Mouse (Mus musculus): ENCODE measurements around the gene Col11a2.

The Col11a2 gene

DNA sequence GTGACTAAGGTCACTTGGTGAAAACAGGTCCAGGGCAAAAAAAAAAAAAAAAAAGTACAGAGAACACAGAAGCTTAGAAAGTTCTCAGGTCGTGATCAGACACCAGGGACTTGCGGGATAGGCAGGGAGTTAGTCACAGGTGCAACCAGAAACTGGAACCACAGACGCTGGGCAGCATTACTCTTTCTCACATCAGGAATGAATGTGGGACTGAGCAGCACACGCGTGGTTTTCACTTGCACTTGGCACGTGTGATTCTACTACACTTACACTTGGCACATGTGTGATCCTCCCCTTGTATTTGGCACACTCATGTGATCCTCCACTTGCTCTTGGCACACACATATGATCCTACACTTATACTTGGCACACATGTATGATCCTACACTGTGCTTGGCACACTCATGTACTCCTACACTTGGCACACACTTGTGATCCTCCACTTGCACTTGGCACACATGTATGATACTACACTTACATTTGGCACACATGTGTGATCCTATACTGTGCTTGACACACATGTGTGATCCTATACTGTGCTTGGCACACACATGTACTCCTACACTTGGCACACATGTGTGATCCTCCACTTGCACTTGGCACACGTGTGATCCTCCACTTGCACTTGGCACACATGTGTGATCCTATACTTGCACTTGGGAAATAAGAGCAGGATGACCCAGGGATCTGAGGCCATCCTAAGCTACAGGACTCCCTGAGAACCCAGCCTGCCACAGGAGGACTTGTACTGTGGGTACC is 68.1 kb downstream of the Col11a2 start:
- DNase-seq: no peak

DNA sequence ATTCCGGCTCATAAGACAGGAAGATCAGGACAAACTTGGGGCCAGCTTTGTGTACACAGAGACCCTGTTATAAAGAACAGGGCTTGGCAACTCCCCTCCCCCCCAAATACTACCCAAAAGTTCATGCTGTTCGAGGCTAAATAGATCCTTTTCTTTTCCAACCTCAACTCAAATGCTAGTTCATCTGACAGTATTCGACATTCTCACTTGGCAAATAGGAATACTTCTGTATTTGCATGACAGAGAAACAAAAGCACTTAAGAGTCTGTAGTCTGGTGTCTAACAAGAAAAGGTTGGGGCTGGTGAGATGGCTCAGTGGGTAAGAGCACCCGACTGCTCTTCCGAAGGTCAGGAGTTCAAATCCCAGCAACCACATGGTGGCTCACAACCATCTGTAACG is 69.2 kb downstream of the Col11a2 start:
- no peak for DNase-seq

DNA sequence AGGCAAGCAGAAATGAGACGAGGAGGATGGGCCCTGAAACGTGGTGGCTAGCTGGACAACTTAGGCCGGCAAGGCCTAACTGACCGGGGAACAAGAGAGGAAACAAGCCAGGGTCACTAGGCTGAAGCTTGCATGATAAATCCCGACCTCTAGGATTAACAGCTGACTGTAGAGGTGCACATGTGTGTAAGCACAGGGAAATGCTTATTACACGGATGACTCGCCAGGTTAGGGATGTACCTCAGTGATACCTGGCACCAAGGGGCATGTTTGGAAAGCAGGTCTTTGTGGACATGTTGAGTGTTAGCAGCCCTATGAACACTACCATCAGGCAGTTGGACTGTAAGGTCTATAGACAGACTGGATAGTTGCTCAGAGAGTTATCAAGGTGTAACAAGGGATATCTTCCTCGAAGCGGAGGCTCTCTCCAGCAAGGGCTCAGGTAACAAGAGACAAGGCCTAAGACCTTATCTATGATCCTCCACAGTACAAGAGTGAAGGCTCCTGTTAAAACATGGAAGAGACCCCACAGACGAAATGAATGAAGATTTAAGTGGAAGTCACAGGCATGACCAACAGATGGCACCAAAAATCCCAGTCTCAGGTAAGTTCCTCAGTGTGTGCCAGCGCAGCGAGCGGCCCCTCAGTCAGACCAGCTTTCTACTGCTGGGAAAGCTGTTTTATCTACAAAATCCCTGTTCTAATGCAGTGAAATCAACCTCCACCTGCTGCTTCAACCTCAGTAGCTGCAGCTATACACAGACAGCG is 70.0 kb downstream of the Col11a2 start:
- DNase-seq: no peak

DNA sequence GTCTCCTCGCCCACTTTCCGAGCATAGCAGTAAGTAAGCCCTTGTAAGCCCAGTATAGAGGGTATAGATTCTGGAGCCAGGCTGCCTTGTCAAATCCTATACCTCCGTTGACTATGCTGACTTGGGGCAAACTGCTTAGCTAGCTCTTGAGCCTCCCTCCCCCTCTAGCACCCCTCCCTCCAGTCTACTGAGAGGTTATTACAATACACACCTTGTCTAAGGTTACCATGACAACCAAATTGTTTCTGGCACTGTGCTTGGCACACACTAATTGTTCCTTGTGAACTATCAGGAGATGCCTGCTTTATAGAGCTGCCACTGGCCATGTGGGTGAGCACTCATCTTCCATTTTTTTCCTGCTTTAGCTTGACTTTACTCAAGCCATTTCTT is 70.6 kb downstream of the Col11a2 start:
- no peak for DNase-seq

DNA sequence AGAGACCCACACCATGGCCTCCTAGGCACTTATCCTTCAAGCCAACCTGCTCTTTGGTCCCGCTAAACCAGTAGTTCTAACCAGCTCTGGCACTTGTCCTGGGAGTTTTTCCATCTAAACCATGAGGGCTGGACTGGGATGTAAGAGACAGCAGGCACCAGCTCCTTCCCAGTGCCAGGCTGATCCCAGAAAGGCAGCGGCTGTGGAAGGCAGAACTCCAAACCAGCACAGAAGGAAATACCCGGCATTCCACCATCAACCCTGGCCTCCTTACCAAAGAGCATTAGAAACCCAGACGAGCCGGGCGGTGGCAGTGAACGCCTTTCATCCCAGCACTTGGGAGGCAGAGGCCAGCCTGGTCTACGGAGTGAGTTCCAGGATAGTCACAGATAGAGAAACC is 71.1 kb downstream of the Col11a2 start:
- DNase-seq: no peak

DNA sequence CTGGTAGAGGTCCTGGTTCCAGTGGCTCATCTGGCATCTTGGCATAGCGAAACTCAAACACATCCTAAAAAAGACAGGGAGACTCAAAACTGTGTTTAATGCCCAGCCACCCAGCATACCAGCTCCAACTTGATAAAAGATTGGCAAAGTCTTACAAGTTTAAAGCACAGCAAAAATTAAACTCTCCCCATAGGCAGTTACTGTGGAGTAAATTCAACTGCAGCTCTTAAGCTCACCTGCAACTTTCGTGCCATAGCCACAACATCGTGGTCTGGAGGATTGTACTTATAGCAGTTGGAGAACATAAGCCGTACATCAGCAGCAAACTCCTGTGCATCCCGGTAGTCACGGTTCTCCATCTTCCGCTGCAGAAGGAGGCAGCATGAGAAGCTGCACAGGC is 74.9 kb downstream of the Col11a2 start:
- no peak for DNase-seq

Measured in cerebellum, adult 11 months (tissue).